Mouse (Mus musculus): ENCODE data around the gene Spint3. TPM values are rescaled to one million over a fixed set of nuclear protein-coding genes. Genes with fewer than 3 reads are reported as not detected.
"Not testable (repeated sequence)": the region's sequence is repeated elsewhere in the genome, so short reads cannot be mapped to it uniquely, and the experiment has no call there.

Gene Spint3
- polyA plus RNA-seq (2015; fragmentation: Nextera tagmentation; extraction: Ambion mirVana), result not detected in 2 replicates

DNA sequence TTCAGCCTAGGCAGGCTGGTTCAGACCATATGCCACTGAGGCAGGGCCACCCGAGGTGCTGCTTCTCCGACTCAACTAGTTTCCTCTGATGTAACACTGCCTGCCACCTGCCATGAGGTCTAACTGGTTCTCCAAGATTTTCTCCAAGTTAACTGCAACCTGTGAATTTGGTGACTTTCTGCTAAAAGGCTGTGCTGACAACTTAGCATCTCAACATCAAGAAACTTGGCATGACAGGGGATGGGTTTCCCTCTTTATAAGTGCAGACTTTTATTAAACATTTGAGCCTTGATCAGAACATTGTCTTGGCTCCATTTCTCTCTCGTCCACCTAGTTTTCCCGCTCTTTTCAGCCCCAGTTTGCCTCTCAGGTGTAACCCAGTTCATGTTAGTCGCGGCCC is at the start of gene Spint3:
TSS of gene Spint3 (minus strand) at position 101 of the 400 bp plus-strand sequence.
- H3K4me3 ChIP-seq (replicated peaks); ATAC-seq (ENCODE audit: low read depth); H3K27ac ChIP-seq; H3K9me3 ChIP-seq (replicated peaks); H3K9ac ChIP-seq; DNase-seq; H3K4me2 ChIP-seq; H3K27me3 ChIP-seq; H3K36me3 ChIP-seq; H3K4me1 ChIP-seq (replicated peaks): not testable (repeated sequence)
- WGBS (ENCODE audit: insufficient replicate concordance), result 59% methylated on average over 6 of the region's 6 CpGs

DNA sequence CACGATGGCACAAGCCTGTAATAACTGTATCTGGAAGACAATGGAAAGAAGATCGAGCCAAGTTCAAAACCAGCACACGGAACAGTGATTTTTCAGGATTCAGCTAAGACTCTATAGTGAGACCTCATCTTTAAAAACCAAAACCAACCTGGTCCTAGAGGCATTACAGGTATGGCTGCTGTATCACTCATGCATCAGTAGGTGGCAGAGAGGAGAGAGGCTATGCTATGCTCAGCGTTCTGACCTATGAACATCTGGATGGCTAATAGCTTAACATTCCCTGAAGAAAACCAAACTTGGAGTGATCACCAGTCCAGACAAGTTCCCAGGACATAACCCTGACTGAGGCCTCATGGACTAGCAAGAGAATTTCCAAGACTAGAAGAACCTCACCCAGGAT is 48.5 kb upstream of the Spint3 start:
- 54% methylated on average over 4 of the region's 4 CpGs for WGBS (ENCODE audit: insufficient replicate concordance)
- H3K4me3 ChIP-seq (replicated peaks), result no peak overlapping the region
- no peaks in the 10 kb centered on the region for H3K4me1 ChIP-seq (replicated peaks)
- H3K36me3 ChIP-seq, result no peaks in the 10 kb centered on the region
- no peak overlapping the region for H3K9ac ChIP-seq
- no peak for DNase-seq
- H3K27ac ChIP-seq, result no peak overlapping the region
- ATAC-seq (ENCODE audit: low read depth), result no peak
- H3K27me3 ChIP-seq, result no peaks in the 10 kb centered on the region
- H3K4me2 ChIP-seq, result no peak overlapping the region
- no peaks in the 10 kb centered on the region for H3K9me3 ChIP-seq (replicated peaks)

DNA sequence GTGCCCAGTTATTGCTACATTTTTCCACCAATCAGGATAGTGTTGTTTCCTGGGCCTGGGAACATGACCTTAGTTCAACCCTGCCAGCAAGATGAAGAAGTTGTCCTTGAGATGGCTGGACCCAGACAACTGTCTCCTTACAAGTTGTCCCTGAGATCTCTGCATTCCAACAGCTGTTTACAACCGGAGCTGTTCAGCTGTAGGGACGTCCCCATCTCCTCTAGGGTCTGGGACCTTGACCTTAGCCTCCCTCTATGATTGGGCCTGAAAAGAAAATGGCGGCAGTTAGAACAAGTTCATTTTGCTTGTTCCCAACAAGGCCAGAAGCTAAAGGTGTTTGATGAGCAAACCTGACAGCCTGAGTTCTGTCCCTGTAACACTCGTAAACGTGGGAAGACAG is 45.8 kb upstream of the Spint3 start:
- DNase-seq, result no peak
- H3K9me3 ChIP-seq (replicated peaks), result no peaks in the 10 kb centered on the region
- 56% methylated on average over 5 of the region's 5 CpGs for WGBS (ENCODE audit: insufficient replicate concordance)
- no peak overlapping the region for H3K4me3 ChIP-seq (replicated peaks)
- no peak for ATAC-seq (ENCODE audit: low read depth)
- no peaks in the 10 kb centered on the region for H3K27me3 ChIP-seq
- H3K9ac ChIP-seq, result no peak overlapping the region
- no peaks in the 10 kb centered on the region for H3K36me3 ChIP-seq
- H3K4me2 ChIP-seq, result no peak overlapping the region
- H3K4me1 ChIP-seq (replicated peaks), result no peaks in the 10 kb centered on the region
- H3K27ac ChIP-seq, result no peak overlapping the region

DNA sequence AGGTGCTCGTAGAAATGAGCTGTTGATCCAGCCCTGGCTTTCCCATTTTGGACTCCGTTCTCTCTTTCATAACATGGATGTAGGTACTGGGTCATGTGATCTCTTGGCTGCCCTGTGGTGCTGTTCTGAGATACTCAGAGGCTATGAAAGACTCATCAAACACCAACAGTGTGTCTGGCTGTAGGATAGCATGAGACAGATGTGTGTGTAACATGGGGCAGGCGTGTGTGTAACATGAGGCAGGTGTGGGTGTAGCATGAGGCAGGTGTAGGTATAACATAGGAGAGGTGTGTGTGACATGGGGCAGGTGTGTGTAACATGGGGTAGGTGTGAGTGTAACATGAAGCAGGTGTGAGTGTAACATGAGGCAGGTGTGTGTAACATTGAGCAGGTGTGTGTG is 42.1 kb upstream of the Spint3 start:
- H3K36me3 ChIP-seq, result no peaks in the 10 kb centered on the region
- no peak overlapping the region for H3K4me2 ChIP-seq
- H3K27me3 ChIP-seq, result no peaks in the 10 kb centered on the region
- H3K4me3 ChIP-seq (replicated peaks), result no peak overlapping the region
- WGBS (ENCODE audit: insufficient replicate concordance), result 69% methylated on average over 3 of the region's 3 CpGs
- H3K27ac ChIP-seq, result no peak overlapping the region
- no peak for DNase-seq
- no peak for ATAC-seq (ENCODE audit: low read depth)
- H3K4me1 ChIP-seq (replicated peaks), result no peaks in the 10 kb centered on the region
- no peaks in the 10 kb centered on the region for H3K9me3 ChIP-seq (replicated peaks)
- H3K9ac ChIP-seq, result no peak overlapping the region

DNA sequence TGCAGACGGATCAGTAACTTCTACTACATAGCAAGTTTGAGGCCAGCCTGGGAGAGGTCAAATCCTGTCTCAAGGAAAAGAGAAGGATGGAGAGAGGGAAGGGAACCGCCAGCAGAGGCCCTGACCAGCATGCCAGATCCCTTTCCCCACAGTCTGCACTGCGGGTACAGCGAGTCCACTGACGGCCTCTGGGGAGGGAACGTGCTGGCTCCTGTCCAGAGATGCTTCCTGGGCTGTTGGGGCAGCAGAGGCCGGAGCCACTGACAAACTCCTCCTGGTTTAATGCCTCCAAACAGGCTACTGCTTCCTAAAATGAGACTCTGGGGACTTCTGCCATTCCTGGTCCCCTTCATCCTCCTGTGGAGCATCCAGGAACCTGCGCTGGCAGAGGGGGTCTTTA is 40.2 kb upstream of the Spint3 start, which contains the start of the genes Wfdc6b and Wfdc8:
TSS of gene Wfdc6b (plus strand) at position 52 of the 400 bp plus-strand sequence.
TSS of gene Wfdc8 (minus strand) at position 156 of the 400 bp plus-strand sequence.
- not testable (repeated sequence) for H3K9ac ChIP-seq; ATAC-seq (ENCODE audit: low read depth); H3K4me2 ChIP-seq; H3K36me3 ChIP-seq; H3K27ac ChIP-seq; H3K4me3 ChIP-seq (replicated peaks); DNase-seq; H3K4me1 ChIP-seq (replicated peaks); H3K27me3 ChIP-seq; H3K9me3 ChIP-seq (replicated peaks)
- 54% methylated on average over 8 of the region's 8 CpGs for WGBS (ENCODE audit: insufficient replicate concordance)

DNA sequence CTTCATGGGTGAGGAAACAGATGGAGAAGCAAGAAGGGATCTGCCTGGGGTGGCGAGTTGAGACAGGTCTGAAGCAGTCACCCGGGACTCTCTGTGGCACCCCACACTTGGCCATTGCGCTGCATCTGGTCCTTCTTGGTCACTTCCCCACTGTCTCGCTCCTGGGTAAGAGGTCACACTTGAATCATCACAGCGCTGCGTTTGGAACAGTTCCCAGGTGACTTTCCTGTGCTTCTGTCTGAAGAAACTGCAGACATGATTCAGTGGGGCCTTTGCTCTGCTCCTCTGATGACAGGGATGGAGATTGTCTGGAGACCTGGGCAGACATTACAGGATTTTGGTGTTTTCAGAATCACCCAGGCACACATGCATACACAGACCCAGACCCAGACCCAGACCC is 35.5 kb upstream of the Spint3 start:
- H3K27ac ChIP-seq, result no peak overlapping the region
- H3K4me2 ChIP-seq, result no peak overlapping the region
- H3K27me3 ChIP-seq, result no peaks in the 10 kb centered on the region
- H3K4me1 ChIP-seq (replicated peaks), result no peaks in the 10 kb centered on the region
- H3K9ac ChIP-seq, result no peak overlapping the region
- H3K36me3 ChIP-seq, result no peaks in the 10 kb centered on the region
- DNase-seq, result no peak
- H3K4me3 ChIP-seq (replicated peaks), result no peak overlapping the region
- WGBS (ENCODE audit: insufficient replicate concordance), result 61% methylated on average over 6 of the region's 6 CpGs
- no peaks in the 10 kb centered on the region for H3K9me3 ChIP-seq (replicated peaks)
- ATAC-seq (ENCODE audit: low read depth), result no peak

DNA sequence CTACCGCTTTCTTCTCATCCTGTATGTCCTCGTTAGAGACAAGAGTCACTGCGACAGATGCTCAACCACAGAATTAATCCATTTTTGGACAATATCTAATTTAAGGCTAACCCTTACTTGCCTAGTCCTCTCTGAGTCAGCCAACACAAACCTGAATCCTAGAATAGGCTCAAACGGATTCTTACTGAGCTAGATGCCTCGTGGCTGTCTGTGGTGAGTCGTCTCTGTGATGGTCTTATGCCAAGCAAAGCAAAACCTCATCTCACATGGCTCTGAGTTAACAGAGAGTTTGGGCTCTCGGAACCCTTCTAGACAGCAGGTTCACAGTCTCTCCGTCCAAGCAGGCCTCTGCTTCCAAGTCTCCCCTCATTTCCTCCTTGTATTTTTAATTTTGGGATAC is 31.2 kb upstream of the Spint3 start:
- 74% methylated on average over 8 of the region's 8 CpGs for WGBS (ENCODE audit: insufficient replicate concordance)
- Histone ChIP-seq H3K9me3 (replicated peaks) (peaks cover 7% of the 10 kb centered on the region; the same call in 1 of the 2 replicates), H3K27ac (no peak overlapping the region), H3K9ac (no peak overlapping the region), H3K36me3 (no peaks in the 10 kb centered on the region), H3K4me2 (no peak overlapping the region), H3K27me3 (no peaks in the 10 kb centered on the region), H3K4me3 (replicated peaks) (no peak overlapping the region), H3K4me1 (replicated peaks) (no peaks in the 10 kb centered on the region)
- DNase-seq, result no peak
- no peak for ATAC-seq (ENCODE audit: low read depth)

DNA sequence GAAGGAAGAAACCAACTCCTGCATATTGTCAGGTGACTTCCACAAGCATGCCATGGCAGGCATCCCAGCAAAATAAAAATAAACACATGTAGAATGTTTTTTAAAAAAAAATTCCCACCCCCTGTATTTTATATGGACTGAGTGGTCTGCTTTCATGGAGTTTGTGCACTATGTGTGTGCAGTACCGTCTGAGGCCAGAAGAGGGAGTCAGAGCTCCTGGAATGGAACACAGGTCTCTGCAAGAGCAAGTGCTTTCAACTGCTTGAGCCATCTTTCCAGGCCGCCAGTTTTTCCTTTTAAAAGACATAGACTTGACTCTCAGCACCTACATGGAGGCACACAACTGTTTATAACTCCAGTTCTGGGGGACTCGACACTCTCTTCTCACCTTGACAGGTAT is 30.2 kb upstream of the Spint3 start:
- no peak overlapping the region for H3K4me2 ChIP-seq
- H3K36me3 ChIP-seq, result no peaks in the 10 kb centered on the region
- ATAC-seq (ENCODE audit: low read depth), result no peak
- no peaks in the 10 kb centered on the region for H3K4me1 ChIP-seq (replicated peaks)
- H3K27ac ChIP-seq, result no peak overlapping the region
- 67% methylated on average over 3 of the region's 3 CpGs for WGBS (ENCODE audit: insufficient replicate concordance)
- no peak overlapping the region for H3K9ac ChIP-seq
- H3K9me3 ChIP-seq (replicated peaks), result peaks cover 7% of the 10 kb centered on the region; the same call in 1 of the 2 replicates
- H3K27me3 ChIP-seq, result no peaks in the 10 kb centered on the region
- DNase-seq, result no peak
- H3K4me3 ChIP-seq (replicated peaks), result no peak overlapping the region

DNA sequence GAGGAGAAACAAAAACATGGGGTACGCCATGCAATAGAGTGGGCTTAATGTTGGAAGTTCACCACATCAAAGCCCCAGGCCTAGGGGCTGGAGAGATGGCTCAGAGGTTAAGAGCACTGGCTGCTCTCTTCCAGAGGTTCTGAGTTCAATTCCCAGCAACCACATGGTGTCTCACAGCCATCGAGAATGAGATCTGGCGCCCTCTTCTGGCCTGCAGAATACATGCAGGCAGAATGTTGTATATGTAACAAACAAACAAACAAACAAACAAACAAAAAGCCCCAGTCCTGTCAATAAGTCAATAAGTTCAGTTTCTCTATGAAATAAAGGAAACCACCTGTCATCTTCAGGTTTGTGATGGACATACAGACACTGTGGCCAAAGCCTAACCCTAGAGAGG is 26.9 kb upstream of the Spint3 start:
- no peak overlapping the region for H3K4me2 ChIP-seq
- H3K36me3 ChIP-seq, result no peaks in the 10 kb centered on the region
- H3K27me3 ChIP-seq, result no peaks in the 10 kb centered on the region
- no peak overlapping the region for H3K27ac ChIP-seq
- no peak for DNase-seq
- H3K4me3 ChIP-seq (replicated peaks), result no peak overlapping the region
- H3K9me3 ChIP-seq (replicated peaks), result peaks cover 7% of the 10 kb centered on the region; the same call in 1 of the 2 replicates
- WGBS (ENCODE audit: insufficient replicate concordance), result 56% methylated on average over 3 of the region's 3 CpGs
- no peak overlapping the region for H3K9ac ChIP-seq
- no peaks in the 10 kb centered on the region for H3K4me1 ChIP-seq (replicated peaks)
- no peak for ATAC-seq (ENCODE audit: low read depth)

DNA sequence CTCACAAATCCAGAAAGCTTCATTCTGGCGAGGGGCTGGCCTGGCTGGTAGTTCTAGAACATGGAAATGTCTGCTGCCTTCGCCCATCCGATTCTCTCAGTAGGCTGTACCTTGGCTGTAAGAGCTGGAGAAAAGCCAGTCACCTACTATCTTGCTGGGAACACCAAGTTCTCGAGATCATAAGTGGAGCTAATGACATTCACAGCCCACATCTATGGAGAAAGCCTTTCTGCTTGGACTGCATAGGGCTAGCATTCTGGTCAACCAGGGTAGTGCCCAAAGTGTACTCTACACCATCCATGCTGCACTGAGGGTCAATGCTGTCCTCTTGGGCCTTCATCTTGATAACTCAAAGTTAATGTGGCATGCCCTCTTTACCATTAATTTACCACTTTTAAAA is 20.2 kb upstream of the Spint3 start, which contains the start of gene Eppin:
TSS of gene Eppin (minus strand) at position 101 of the 400 bp plus-strand sequence.
- Histone ChIP-seq H3K4me2 (no peak within 1 kb of the TSS), H3K27ac (no peak within 1 kb of the TSS), H3K27me3 (no peaks in the 10 kb centered on the region), H3K9ac (no peak within 1 kb of the TSS), H3K4me1 (replicated peaks) (no peaks in the 10 kb centered on the region), H3K9me3 (replicated peaks) (no peaks in the 10 kb centered on the region), H3K4me3 (replicated peaks) (no peak within 1 kb of the TSS), H3K36me3 (no peaks in the 10 kb centered on the region)
- DNase-seq (no peak), ATAC-seq (ENCODE audit: low read depth) (no peak)
- 45% methylated on average over 4 of the region's 4 CpGs for WGBS (ENCODE audit: insufficient replicate concordance)

DNA sequence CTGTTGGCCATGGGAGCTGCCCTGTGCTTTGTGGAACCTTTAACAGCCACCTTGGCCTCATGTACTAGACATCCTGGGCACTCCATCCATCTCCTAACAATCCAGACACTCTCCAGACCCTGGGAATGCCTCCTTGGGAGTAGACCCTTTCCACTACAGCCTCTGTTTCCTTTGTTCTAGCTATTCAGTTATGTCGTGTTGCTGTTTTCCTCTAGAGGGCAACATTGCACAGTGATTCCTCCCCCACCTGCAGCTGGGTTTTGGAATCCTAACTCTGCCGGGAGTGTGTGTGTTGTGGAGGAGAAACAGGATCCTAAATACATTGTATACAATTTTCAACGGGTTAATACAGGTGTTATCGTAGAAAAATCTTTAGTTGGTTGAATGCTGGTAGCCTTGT is 18.8 kb upstream of the Spint3 start:
- Histone ChIP-seq H3K4me3 (replicated peaks) (no peak overlapping the region), H3K36me3 (no peaks in the 10 kb centered on the region), H3K4me1 (replicated peaks) (no peaks in the 10 kb centered on the region), H3K27me3 (no peaks in the 10 kb centered on the region), H3K9ac (no peak overlapping the region), H3K4me2 (no peak overlapping the region), H3K27ac (no peak overlapping the region), H3K9me3 (replicated peaks) (no peaks in the 10 kb centered on the region)
- DNase-seq, result no peak
- WGBS (ENCODE audit: insufficient replicate concordance), result 7% methylated on average over 4 of the region's 4 CpGs
- ATAC-seq (ENCODE audit: low read depth), result no peak

DNA sequence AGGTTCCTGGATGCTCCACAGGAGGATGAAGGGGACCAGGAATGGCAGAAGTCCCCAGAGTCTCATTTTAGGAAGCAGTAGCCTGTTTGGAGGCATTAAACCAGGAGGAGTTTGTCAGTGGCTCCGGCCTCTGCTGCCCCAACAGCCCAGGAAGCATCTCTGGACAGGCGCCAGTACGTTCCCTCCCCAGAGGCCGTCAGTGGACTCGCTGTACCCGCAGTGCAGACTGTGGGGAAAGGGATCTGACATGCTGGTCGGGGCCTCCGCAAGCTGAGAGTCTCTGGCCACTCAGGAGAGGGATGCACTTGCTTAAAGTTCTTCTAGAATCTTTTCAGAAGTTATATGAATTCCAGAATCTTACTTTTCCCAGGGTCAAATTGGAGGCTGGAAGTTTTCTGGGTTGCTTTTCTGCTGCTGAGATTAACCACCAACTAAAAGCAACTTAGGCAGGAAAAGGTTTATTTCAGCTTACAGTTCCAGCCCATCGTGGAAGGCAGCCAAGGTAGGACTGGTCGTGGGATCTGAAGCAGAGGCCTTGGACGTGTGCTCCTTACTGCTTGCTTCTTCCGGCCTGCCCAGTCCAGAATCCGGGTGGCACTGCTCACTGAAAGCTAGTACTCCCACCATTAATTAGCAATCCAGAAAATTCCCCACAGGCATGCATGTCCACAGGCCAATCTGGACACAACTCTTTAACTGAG is 11.9 kb upstream of the Spint3 start, which contains the start of gene Wfdc6a:
TSS of gene Wfdc6a (minus strand) at position 423 of the 701 bp plus-strand sequence.
- not testable (repeated sequence) for H3K9ac ChIP-seq; H3K4me3 ChIP-seq (replicated peaks); H3K9me3 ChIP-seq (replicated peaks); H3K4me1 ChIP-seq (replicated peaks); H3K27ac ChIP-seq; ATAC-seq (ENCODE audit: low read depth); H3K36me3 ChIP-seq; H3K4me2 ChIP-seq; DNase-seq; H3K27me3 ChIP-seq
- WGBS (ENCODE audit: insufficient replicate concordance), result 64% methylated on average over 13 of the region's 13 CpGs

All from liver, embryonic 13.5 days (tissue).